Mouse (Mus musculus) embryo, embryonic 11 days (tissue): ENCODE results near the gene Gm960.

Source experiments
- DNase-seq: peaks from one replicate; pipeline ENCODE4 v3.0.0-alpha.2; 2015

Gene Gm960

GRCm38 (mm10) chr19:4622780-4623179 lies 75.7 kb downstream of the Gm960 start:
- no peak for DNase-seq

GRCm38 (mm10) chr19:4620721-4621120 lies 77.7 kb downstream of the Gm960 start:
- no peak for DNase-seq

- DNase-seq: no peak
These were observed 79.0 kb downstream of the Gm960 start for GRCm38 (mm10) chr19:4619461-4619860.

- DNase-seq: peak; percentile 68
These were observed 80.3 kb downstream of the Gm960 start for GRCm38 (mm10) chr19:4618183-4618582.

GRCm38 (mm10) chr19:4616546-4616945 lies 81.9 kb downstream of the Gm960 start:
- DNase-seq: no peak

GRCm38 (mm10) chr19:4615151-4616093 lies 83.0 kb downstream of the Gm960 start, which contains the start of gene Lrfn4:
Gene Lrfn4, minus strand, starts transcription at chr19:4615667.
- DNase-seq: peak; percentile 96

- peak; percentile 65 for DNase-seq
These were observed 83.9 kb downstream of the Gm960 start for GRCm38 (mm10) chr19:4614305-4615150.

GRCm38 (mm10) chr19:4613464-4614304 lies 84.8 kb downstream of the Gm960 start:
- DNase-seq: no peak

GRCm38 (mm10) chr19:4612181-4612961 lies 86.1 kb downstream of the Gm960 start:
- no peak for DNase-seq

- DNase-seq: no peak
These were observed 88.4 kb downstream of the Gm960 start for GRCm38 (mm10) chr19:4610109-4610508.

GRCm38 (mm10) chr19:4608511-4608910 lies 90.0 kb downstream of the Gm960 start:
- no peak for DNase-seq

GRCm38 (mm10) chr19:4607406-4607805 lies 91.1 kb downstream of the Gm960 start:
- no peak for DNase-seq

- no peak for DNase-seq
These were observed 92.8 kb downstream of the Gm960 start for GRCm38 (mm10) chr19:4605654-4606053.

- peak; percentile 73 for DNase-seq
These were observed 94.4 kb downstream of the Gm960 start for GRCm38 (mm10) chr19:4603801-4604723.

- no peak for DNase-seq
These were observed 96.0 kb downstream of the Gm960 start for GRCm38 (mm10) chr19:4602459-4602858.

- no peak for DNase-seq
These were observed 102.4 kb downstream of the Gm960 start for GRCm38 (mm10) chr19:4596071-4596470.

- DNase-seq: no peak
These were observed 104.5 kb downstream of the Gm960 start for GRCm38 (mm10) chr19:4593792-4594522.

GRCm38 (mm10) chr19:4590025-4590424 lies 108.4 kb downstream of the Gm960 start:
- DNase-seq: no peak

- DNase-seq: no peak
These were observed 109.4 kb downstream of the Gm960 start for GRCm38 (mm10) chr19:4589081-4589480.

GRCm38 (mm10) chr19:4588430-4588829 lies 110.0 kb downstream of the Gm960 start:
- DNase-seq: no peak
